Comparison of ENCODE assay signal across 12 mouse cellular contexts in genomic region chr4:125486616-125487015, GRCm38 (mm10). TPM values are rescaled to one million over a fixed set of nuclear protein-coding genes. Genes with fewer than 3 reads are reported as not detected.
DNase-seq lines count a peak whose midpoint lies in the region; ATAC-seq lines count a peak whose summit lies in the region.
"Had no signal": no experiment of that assay in that cellular context is flagged by ENCODE, and none has a peak within 500 bp of the region (broad histone marks: within the 10 kb centered on the region; RNA-seq: fewer than 3 reads in every experiment).

No protein-coding gene starts in this region.

- peaks cover 88% of the 10 kb centered on the region for H3K4me1 ChIP-seq in forebrain, embryonic 13.5 days
- peaks cover 78% of the 10 kb centered on the region for H3K4me1 ChIP-seq in midbrain, embryonic 15.5 days

- H3K9ac ChIP-seq in forebrain, embryonic 13.5 days = peak overlapping the region; percentile 47; the same call in 1 of the 2 replicates
- no peak overlapping the region for H3K9ac ChIP-seq in midbrain, embryonic 15.5 days

- DNase-seq in heart, postnatal 4 days = peak; percentile 30
- no peak for DNase-seq in heart, adult 11 months
- DNase-seq in ZHBTc4 (ENCODE audit: low read depth, low spot score) = peak; percentile 41
- no peak for DNase-seq in urinary bladder, postnatal 10 days (ENCODE audit: low spot score)
- no peak for DNase-seq in urinary bladder, postnatal 4 days (ENCODE audit: low spot score in 2 of 2)
- no peak for DNase-seq in testis, postnatal 10 days (ENCODE audit: low spot score)
- DNase-seq: cerebellum, adult 9-10 months; spleen, adult 18-20 months had no signal

- no peaks in the 10 kb centered on the region for H3K36me3 ChIP-seq in forebrain, embryonic 13.5 days (ENCODE audit: poor library complexity, severe bottlenecking)
- no peaks in the 10 kb centered on the region for H3K36me3 ChIP-seq in midbrain, embryonic 15.5 days (replicated peaks)
- H3K36me3 ChIP-seq: G1E had no signal

- H3K4me3 ChIP-seq in forebrain, embryonic 13.5 days = no peak overlapping the region
- H3K4me3 ChIP-seq in midbrain, embryonic 15.5 days = no peak overlapping the region

- H3K27me3 ChIP-seq in forebrain, embryonic 13.5 days = peaks cover 100% of the 10 kb centered on the region
- H3K27me3 ChIP-seq in midbrain, embryonic 15.5 days (replicated peaks) = peaks cover 40% of the 10 kb centered on the region

- no peak for ATAC-seq in forebrain, embryonic 13.5 days
- ATAC-seq in midbrain, embryonic 15.5 days (replicated peaks) = peak; percentile 24

- H3K27ac ChIP-seq in forebrain, embryonic 13.5 days = 0 out of 2 replicates have a peak overlapping the region, but pooled peaks have one; percentile 28
- H3K27ac ChIP-seq in midbrain, embryonic 15.5 days = peak overlapping the region; percentile 57; the same call in 1 of the 2 replicates

- H3K9me3 ChIP-seq in forebrain, embryonic 13.5 days (replicated peaks) = no peaks in the 10 kb centered on the region
- H3K9me3 ChIP-seq in midbrain, embryonic 15.5 days = no peaks in the 10 kb centered on the region

- 1% methylated on average over 13 of the region's 13 CpGs for WGBS in forebrain, embryonic 13.5 days
- WGBS in midbrain, embryonic 15.5 days = 1% methylated on average over 12 of the region's 13 CpGs

- peak overlapping the region; percentile 72 for H3K4me2 ChIP-seq in forebrain, embryonic 13.5 days
- peak overlapping the region; percentile 79 for H3K4me2 ChIP-seq in midbrain, embryonic 15.5 days

RNA-seq across cellular contexts. Expression of gene Grik3, which starts 3.9 kb away (rescaled TPM):
- under 1 TPM; 0.31 to 0.36 TPM for total RNA-seq in heart, postnatal 4 days (2021)
- 4.7 and 4.9 TPM in 2 replicates for polyA plus RNA-seq in forebrain, embryonic 13.5 days (2015; fragmentation: Nextera tagmentation; extraction: Ambion mirVana)
- polyA plus RNA-seq in midbrain, embryonic 15.5 days (2015; fragmentation: Nextera tagmentation; extraction: Ambion mirVana) = 4.8 and 5.3 TPM in 2 replicates
- polyA plus RNA-seq: G1E; lung, embryonic 16.5 days had no signal

Comparison
In these comparisons a context has a peak if more than half of its experiments do, and no peak if none do; other contexts are left out.
1. DNase-seq: peak in heart, postnatal 4 days (single experiment) and ZHBTc4 (single experiment); none in heart, adult 11 months (single experiment), urinary bladder, postnatal 10 days (single experiment), urinary bladder, postnatal 4 days (0 of 2) and testis, postnatal 10 days (single experiment).